Mouse (Mus musculus) intestine, postnatal 0 days (tissue): ENCODE data around the gene Myl7. TPM values are rescaled to one million over a fixed set of nuclear protein-coding genes. Genes with fewer than 3 reads are reported as not detected.

Experiments used
- ATAC-seq: fragments of 200-750 bp; cut with Nextera tagmentation; 2 replicates; pipeline ENCODE4 v1.8.0; 2017; ENCODE audit warnings: mild to moderate bottlenecking, moderate TSS enrichment, moderate library complexity
- H3K27ac ChIP-seq: fragments of 300-500 bp; sonication (generic); 2 replicates; pipeline ENCODE4 v1.5.1; 2014; ENCODE audit warnings: mild to moderate bottlenecking, low read depth, low read length, moderate library complexity
- H3K27me3 ChIP-seq: fragments of 300-500 bp; sonication (generic); replicated peaks from 2 replicates; pipeline ENCODE4 v1.6.1; 2014; ENCODE audit warnings: low read length, mixed read lengths; ENCODE audit not compliant: control insufficient read depth, insufficient read depth
- H3K36me3 ChIP-seq: fragments of 300-500 bp; sonication (generic); 2 replicates; pipeline ENCODE4 v1.6.1; 2014; ENCODE audit warnings: mild to moderate bottlenecking, moderate library complexity; ENCODE audit not compliant: control insufficient read depth, insufficient read depth
- H3K4me1 ChIP-seq: fragments of 300-500 bp; sonication (generic); replicated peaks from 2 replicates; pipeline ENCODE4 v1.6.1; 2014; ENCODE audit warnings: antibody characterized with exemption, low read length, mixed read lengths; ENCODE audit not compliant: control insufficient read depth, insufficient read depth
- H3K4me2 ChIP-seq: fragments of 300-500 bp; sonication (generic); replicated peaks from 2 replicates; pipeline ENCODE4 v1.6.1; 2014; ENCODE audit warnings: low read depth, mild to moderate bottlenecking, moderate library complexity
- H3K4me3 ChIP-seq: fragments of 300-500 bp; sonication (generic); 2 replicates; pipeline ENCODE4 v1.5.1; 2014; ENCODE audit warnings: low read depth, low read length
- H3K9ac ChIP-seq: fragments of 300-500 bp; sonication (generic); 2 replicates; pipeline ENCODE4 v1.6.1; 2014; ENCODE audit warnings: mild to moderate bottlenecking, low read depth, low read length
- H3K9me3 ChIP-seq: fragments of 300-500 bp; sonication (generic); 2 replicates; pipeline ENCODE4 v1.6.1; 2016; ENCODE audit warnings: mixed run types; ENCODE audit not compliant: control insufficient read depth
- CTCF ChIP-seq: sonication (generic); IDR thresholded peaks from 2 replicates; pipeline ENCODE4 v1.5.1; 2016; ENCODE audit warnings: low read depth, mild to moderate bottlenecking, control low read depth, antibody characterized with exemption, moderate library complexity
- WGBS: fragments of 180-500 bp; shearing (Covaris S2); extraction: QIAGEN DNeasy Blood & Tissue Kit; methylation state at CpG from one replicate; pipeline ENCODE4 v1.1.7; 2014; 5-methylcytosine and 5-hydroxymethylcytosine counted together
- polyA plus RNA-seq: library from polyadenylated mRNA; unstranded; fragments of >200 nt; fragmentation: Nextera tagmentation; extraction: Ambion mirVana; gene quantifications from 2 replicates; pipeline ENCODE4 v1.2.1, GENCODE M21; 2015

Myl7 gene
- polyA plus RNA-seq, 1 experiment from 2014 or later = 20.9 TPM

DNA sequence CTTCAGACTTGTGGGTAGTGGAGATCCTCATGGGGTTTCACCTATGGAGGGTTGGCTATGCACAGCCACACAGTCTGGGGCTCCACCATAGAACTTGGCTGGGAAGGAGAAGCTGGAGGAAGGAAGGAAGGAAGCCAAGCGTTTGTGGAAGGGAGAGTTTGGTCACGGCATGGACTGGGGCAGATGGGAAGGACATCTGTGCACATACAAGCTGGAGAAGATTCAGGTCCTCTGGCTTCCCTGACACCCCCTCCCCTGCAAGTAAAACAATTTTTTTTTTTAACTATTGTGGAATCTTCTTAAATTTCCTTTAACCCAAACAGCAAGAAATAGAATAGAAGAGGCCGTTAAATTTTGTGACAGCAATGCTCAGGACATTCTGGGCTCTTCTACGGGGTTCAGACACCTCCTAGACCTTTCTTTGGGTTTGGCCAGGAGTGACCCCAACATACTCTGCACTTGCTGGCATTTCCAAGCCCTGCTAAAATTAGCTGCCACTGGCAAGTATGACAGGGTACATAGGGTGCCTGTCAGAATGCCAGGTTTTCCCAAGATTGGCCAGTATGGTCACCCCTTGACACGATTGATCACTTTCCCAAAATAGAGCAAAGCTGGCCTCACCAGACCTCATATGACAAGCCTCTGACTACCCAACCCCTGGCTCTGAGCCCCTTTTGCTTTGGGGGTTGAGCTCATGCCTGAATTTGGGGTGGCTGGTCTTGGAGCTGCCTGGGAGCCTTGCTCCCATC, 17.0 kb upstream of the Myl7 start:
- H3K4me2 ChIP-seq = no peak overlapping the region
- no peak for ATAC-seq
- H3K9me3 ChIP-seq = no peaks in the 10 kb centered on the region
- no peak overlapping the region for H3K4me3 ChIP-seq
- H3K36me3 ChIP-seq = no peaks in the 10 kb centered on the region
- WGBS = 78% methylated on average over 5 of the region's 5 CpGs
- no peaks in the 10 kb centered on the region for H3K27me3 ChIP-seq
- H3K9ac ChIP-seq = no peak overlapping the region
- no peaks in the 10 kb centered on the region for H3K4me1 ChIP-seq
- H3K27ac ChIP-seq = no peak overlapping the region
- no peak for TF ChIP-seq CTCF

DNA sequence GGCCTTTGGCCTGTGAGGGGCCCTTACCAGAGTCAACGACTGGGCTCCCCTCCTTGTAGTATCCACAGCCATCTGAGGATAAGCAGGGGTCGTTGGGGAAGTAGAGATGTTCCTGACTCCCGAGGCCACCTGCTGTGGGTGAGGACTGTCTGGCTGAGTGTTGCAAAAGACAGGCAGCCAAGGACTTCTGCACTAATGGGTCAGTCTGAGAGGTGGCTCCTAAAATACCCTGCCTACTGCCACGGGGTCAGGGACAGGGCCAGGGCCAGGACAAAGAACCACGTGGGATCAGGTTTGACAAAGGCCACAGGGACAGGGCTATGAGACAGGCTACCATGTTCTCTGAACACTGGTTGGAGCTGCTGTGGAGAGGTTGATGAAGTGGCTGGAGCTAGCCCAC, 16.4 kb upstream of the Myl7 start:
- no peak overlapping the region for H3K27ac ChIP-seq
- H3K4me2 ChIP-seq = no peak overlapping the region
- H3K9me3 ChIP-seq = no peaks in the 10 kb centered on the region
- no peaks in the 10 kb centered on the region for H3K36me3 ChIP-seq
- H3K27me3 ChIP-seq = no peaks in the 10 kb centered on the region
- no peak for TF ChIP-seq CTCF
- H3K9ac ChIP-seq = no peak overlapping the region
- ATAC-seq = no peak
- H3K4me1 ChIP-seq = no peaks in the 10 kb centered on the region
- 59% methylated on average over 5 of the region's 5 CpGs for WGBS
- H3K4me3 ChIP-seq = no peak overlapping the region

- H3K4me3 ChIP-seq = no peak overlapping the region
- no peak for TF ChIP-seq CTCF
- no peaks in the 10 kb centered on the region for H3K4me1 ChIP-seq
- ATAC-seq = no peak
- H3K27ac ChIP-seq = no peak overlapping the region
- H3K9ac ChIP-seq = no peak overlapping the region
- WGBS = 76% methylated on average over 4 of the region's 4 CpGs
- H3K9me3 ChIP-seq = no peaks in the 10 kb centered on the region
- H3K27me3 ChIP-seq = no peaks in the 10 kb centered on the region
- H3K4me2 ChIP-seq = no peak overlapping the region
- no peaks in the 10 kb centered on the region for H3K36me3 ChIP-seq
These were observed 15.4 kb upstream of the Myl7 start for GRCm38 (mm10) chr11:5913936-5914335.

DNA sequence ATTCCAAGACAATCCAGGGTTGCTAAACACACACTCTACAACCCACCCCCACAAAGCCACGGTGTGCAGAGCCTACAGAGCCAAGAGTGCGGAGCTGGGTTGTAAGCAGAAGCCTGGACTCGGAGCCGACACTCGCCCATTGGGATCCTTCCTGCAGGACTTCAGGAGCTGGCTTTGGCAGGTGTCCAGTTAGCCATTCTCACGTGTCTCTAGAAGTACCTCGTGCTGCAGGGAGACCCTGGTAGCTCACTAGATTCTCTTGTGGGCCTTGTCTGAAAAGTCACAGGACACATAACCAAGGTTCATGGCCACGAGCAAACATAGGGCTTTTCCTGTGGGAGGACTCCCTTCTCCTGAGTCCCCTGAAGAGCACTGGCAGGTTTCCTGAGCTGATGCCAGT, 14.7 kb upstream of the Myl7 start:
- Histone ChIP-seq H3K4me3 (no peak overlapping the region), H3K27ac (no peak overlapping the region), H3K4me1 (no peaks in the 10 kb centered on the region), H3K36me3 (no peaks in the 10 kb centered on the region), H3K9me3 (no peaks in the 10 kb centered on the region), H3K9ac (no peak overlapping the region), H3K4me2 (no peak overlapping the region), H3K27me3 (no peaks in the 10 kb centered on the region)
- WGBS = 65% methylated on average over 8 of the region's 8 CpGs
- ATAC-seq = no peak
- no peak for TF ChIP-seq CTCF

GRCm38 (mm10) chr11:5912635-5913034, 14.1 kb upstream of the Myl7 start:
- Histone ChIP-seq H3K36me3 (no peaks in the 10 kb centered on the region), H3K4me1 (no peaks in the 10 kb centered on the region), H3K27me3 (no peaks in the 10 kb centered on the region), H3K4me3 (no peak overlapping the region), H3K9me3 (no peaks in the 10 kb centered on the region), H3K27ac (no peak overlapping the region), H3K4me2 (no peak overlapping the region), H3K9ac (no peak overlapping the region)
- TF ChIP-seq CTCF = peak; percentile 88
- no peak for ATAC-seq
- 33% methylated on average over 5 of the region's 5 CpGs for WGBS

- peak; percentile 80 for ATAC-seq
- Histone ChIP-seq H3K36me3 (no peaks in the 10 kb centered on the region), H3K4me3 (no peak overlapping the region), H3K4me1 (no peaks in the 10 kb centered on the region), H3K27ac (no peak overlapping the region), H3K9me3 (no peaks in the 10 kb centered on the region), H3K27me3 (no peaks in the 10 kb centered on the region), H3K9ac (no peak overlapping the region), H3K4me2 (no peak overlapping the region)
- no peak for TF ChIP-seq CTCF
- WGBS = 34% methylated on average over 4 of the region's 4 CpGs
These were observed 10.1 kb upstream of the Myl7 start for GRCm38 (mm10) chr11:5908642-5909041.

DNA sequence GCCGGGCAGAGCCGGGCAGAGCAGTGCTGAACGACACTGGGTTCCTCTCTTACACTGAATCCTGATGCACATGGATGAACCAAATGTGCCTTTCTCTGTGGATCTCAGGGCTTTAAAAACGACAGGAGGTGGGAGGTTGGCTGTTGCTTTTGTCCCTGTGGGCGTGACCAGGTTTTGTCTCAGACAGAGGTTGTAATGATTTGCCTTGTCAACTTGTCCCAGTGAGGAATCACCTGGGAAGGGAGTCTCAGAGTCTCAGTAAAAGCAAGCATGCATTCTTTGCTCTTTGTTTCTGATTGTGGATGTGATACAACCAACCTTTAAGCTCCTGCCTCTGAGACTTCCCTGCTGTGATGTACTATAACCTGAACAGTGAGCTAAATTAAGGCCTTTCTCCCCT, 8.5 kb upstream of the Myl7 start:
- 62% methylated on average over 5 of the region's 5 CpGs for WGBS
- Histone ChIP-seq H3K4me3 (no peak overlapping the region), H3K9ac (no peak overlapping the region), H3K9me3 (no peaks in the 10 kb centered on the region), H3K27ac (no peak overlapping the region), H3K36me3 (no peaks in the 10 kb centered on the region), H3K4me2 (no peak overlapping the region), H3K4me1 (0 out of 2 replicates have a peak, but pooled peaks cover under 1% of the 10 kb centered on the region), H3K27me3 (no peaks in the 10 kb centered on the region)
- no peak for ATAC-seq
- no peak for TF ChIP-seq CTCF
